Mouse (Mus musculus) forelimb bud, embryonic 11.5 days (tissue): ENCODE results near the gene Zdhhc20.

ENCODE experiments used
- DNase-seq: peaks from one replicate; pipeline ENCODE4 v3.0.0-alpha.2; 2012; ENCODE audit warnings: low read depth, low spot score

Zdhhc20 gene

GRCm38 (mm10) chr14:57825788-57826751 is 64.0 kb downstream of the Zdhhc20 start, which contains the start of the genes Ska3 and Mrpl57:
Gene Ska3 (minus strand): TSS chr14:57826185.
Gene Mrpl57 (plus strand): TSS chr14:57826234.
- peak; percentile 95 for DNase-seq

GRCm38 (mm10) chr14:57820839-57821238 is 69.2 kb downstream of the Zdhhc20 start:
- DNase-seq: no peak

DNA sequence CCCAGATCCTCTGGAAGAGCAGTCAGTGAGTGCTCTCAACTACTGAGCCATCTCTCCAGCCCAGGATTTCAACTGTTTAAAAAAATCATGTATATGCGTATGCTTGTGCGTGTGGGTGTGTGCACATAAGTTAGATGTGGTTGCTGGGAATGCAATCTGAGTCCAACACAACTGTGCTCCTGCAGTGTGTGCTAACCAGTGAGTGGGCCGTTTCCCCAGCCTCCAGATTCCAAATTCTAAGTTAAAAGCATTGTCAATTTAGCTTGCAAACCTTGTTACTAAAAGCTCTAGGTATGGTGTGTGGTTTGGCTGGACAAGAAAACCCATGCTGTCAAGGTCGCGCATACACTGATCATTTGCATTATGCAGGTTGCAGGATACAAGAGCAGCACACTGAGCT is 78.2 kb downstream of the Zdhhc20 start:
- no peak for DNase-seq

GRCm38 (mm10) chr14:57810886-57811285 is 79.2 kb downstream of the Zdhhc20 start:
- DNase-seq: no peak

DNA sequence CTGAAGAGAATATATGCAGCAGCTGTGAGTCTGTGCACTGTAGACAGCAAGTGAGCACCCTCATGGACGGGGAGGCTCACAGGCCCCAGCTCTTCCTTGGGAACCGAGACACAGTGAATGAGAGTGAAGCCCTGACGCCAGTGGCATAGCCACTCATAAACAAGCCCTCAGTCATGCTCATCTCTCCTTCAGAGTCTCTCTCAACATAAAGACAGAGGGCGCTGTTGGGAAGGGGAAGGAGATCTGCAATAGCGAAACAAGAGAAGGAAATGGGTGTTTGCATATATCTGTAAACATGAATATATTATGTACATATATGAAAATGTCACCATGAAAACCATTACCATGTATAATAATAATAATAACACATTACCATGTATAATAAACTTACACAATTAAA is 81.5 kb downstream of the Zdhhc20 start:
- no peak for DNase-seq

DNA sequence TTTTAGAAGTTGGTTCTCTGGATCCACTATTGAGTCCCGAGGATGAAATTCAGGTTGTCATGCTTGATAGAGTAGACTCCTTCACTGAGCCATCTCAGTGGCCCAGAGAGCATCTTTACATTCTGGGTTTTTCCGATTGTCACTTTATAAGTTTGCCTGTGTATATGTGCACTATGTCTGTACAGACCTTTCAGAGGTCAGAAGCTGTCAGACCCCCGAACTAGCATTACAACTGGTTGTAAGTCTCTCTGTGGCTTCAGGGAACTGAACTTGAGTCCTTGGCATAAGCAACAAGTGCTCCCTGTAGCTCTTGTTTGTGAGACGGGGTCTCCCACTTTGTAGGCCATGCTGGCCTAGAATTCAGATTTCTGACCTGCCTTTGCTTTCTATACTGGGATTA is 86.3 kb downstream of the Zdhhc20 start:
- no peak for DNase-seq

- DNase-seq: peak; percentile 99
These were observed 91.8 kb downstream of the Zdhhc20 start, which contains the start of gene Sap18 for GRCm38 (mm10) chr14:57797991-57798931. Gene Sap18 (plus strand): TSS chr14:57798180.

DNA sequence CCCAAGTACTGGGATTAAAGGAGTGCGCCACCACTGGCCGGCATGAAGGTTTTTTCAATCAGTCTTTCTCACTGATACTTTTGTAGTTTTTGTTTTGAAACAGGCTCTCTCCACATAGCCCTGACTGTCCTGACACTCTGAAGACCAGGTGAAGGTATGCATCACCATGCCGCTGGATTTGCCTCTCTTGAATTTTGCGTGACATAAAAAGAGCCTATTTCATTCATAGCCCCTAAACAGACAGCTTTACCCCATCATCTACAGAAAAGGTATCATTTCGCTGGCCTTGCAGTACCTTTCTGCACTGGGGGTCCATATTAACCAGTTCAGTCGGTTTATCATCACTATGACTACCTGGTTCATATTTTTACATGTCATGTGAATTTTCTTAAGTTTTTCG is 92.5 kb downstream of the Zdhhc20 start:
- DNase-seq: no peak

DNA sequence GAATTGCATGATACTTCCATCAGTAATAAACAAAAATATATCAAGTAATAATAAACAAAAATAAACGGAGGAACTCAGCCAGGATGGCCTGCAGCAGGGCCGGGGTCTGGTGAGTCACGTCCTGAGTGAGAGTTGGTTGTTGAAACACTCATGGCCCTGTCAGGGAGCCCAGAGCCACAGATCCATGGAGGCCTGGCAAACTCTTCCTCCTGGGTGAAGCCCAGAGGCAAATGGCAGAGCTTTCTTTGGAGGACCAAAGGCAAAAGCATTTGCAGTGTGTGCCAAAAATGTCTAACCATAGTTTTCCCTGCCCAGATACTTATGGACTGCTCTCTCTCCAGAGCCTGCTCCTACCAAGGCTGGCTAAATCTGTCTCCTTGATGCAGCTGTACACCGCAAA is 98.9 kb downstream of the Zdhhc20 start:
- no peak for DNase-seq

DNA sequence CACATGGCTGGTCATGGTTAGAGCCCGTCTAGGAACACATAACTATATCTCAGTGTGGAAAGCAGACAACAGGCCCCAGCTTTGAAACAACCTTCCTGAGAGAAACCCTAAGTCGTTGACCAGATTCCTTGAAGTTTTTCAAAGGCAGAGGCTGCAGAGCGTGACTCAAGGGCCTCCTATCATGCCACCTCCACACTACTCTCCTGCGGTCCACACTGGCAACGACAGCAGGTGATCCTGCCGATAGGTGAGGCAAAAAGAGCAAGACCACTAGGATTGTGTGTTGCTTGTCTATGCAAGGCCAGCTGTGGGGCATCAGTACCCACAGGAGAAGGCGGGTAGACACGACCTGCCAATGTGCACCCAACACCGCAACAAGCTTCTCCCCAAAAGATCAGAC is 100.3 kb downstream of the Zdhhc20 start:
- no peak for DNase-seq

GRCm38 (mm10) chr14:57789311-57789710 is 100.8 kb downstream of the Zdhhc20 start:
- DNase-seq: no peak

DNA sequence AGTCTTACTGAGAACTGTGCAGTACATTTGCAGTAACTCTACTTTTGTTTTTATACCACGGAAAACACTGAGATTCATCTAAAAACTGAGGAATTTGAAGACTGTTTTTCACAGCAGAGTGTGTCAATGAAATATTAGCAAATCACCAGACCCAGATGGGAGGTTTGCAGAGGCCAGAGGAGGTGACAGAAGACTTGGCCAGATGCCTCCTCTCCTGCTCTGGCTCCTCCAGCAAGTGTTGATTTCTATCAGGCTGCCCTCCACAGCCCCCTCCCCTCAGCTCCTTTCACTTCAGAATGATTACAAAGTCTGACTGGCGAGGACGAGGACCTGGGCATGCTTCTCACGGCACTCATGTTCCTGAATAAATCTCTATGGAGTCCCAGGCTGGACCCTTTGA is 102.7 kb downstream of the Zdhhc20 start:
- no peak for DNase-seq
